Mouse (Mus musculus) limb, embryonic 15.5 days (tissue): ENCODE data around the gene Tnnc1. TPM values are rescaled to one million over a fixed set of nuclear protein-coding genes. Genes with fewer than 3 reads are reported as not detected.

Experiments used
- ATAC-seq: fragments of 200-750 bp; cut with Nextera tagmentation; 2 replicates; pipeline ENCODE4 v1.8.0; 2017; ENCODE audit warnings: low read depth, moderate TSS enrichment; ENCODE audit not compliant: insufficient number of reproducible peaks, low FRiP score, low TSS enrichment
- H3K27ac ChIP-seq: fragments of 300-500 bp; sonication (generic); 2 replicates; pipeline ENCODE4 v1.5.1; 2015; ENCODE audit warnings: moderate library complexity, mild to moderate bottlenecking, inconsistent platforms
- H3K27me3 ChIP-seq: fragments of 300-500 bp; sonication (generic); 2 replicates; pipeline ENCODE4 v1.6.1; 2015; ENCODE audit warnings: inconsistent platforms
- H3K36me3 ChIP-seq: fragments of 300-500 bp; sonication (generic); 2 replicates; pipeline ENCODE4 v1.6.1; 2015; ENCODE audit warnings: inconsistent platforms
- H3K4me1 ChIP-seq: fragments of 300-500 bp; sonication (generic); 2 replicates; pipeline ENCODE4 v1.6.1; 2015; ENCODE audit warnings: inconsistent platforms
- H3K4me2 ChIP-seq: fragments of 300-500 bp; sonication (generic); 2 replicates; pipeline ENCODE4 v1.6.1; 2015; ENCODE audit warnings: mild to moderate bottlenecking, inconsistent platforms
- H3K4me3 ChIP-seq: fragments of 300-500 bp; sonication (generic); 2 replicates; pipeline ENCODE4 v1.5.1; 2015; ENCODE audit warnings: mild to moderate bottlenecking, inconsistent platforms
- H3K9ac ChIP-seq: fragments of 300-500 bp; sonication (generic); 2 replicates; pipeline ENCODE4 v1.6.1; 2015; ENCODE audit warnings: inconsistent platforms
- H3K9me3 ChIP-seq: fragments of 300-500 bp; sonication (generic); 2 replicates; pipeline ENCODE4 v1.6.1; 2016; ENCODE audit warnings: inconsistent platforms
- WGBS: fragments of 180-500 bp; shearing (Covaris S2); methylation state at CpG from one replicate; pipeline ENCODE4 v1.1.7; 2015; 5-methylcytosine and 5-hydroxymethylcytosine counted together
- polyA plus RNA-seq: library from polyadenylated mRNA; unstranded; fragments of >200 nt; fragmentation: Nextera tagmentation; extraction: Ambion mirVana; gene quantifications from 2 replicates; pipeline ENCODE4 v1.2.1, GENCODE M21; 2015

Gene Tnnc1
- polyA plus RNA-seq, 1 experiment from 2014 or later, result 276 TPM

- 86% methylated on average over 4 of the region's 4 CpGs for WGBS
Observed at GRCm38 (mm10) chr14:31186656-31187055, 21.5 kb upstream of the Tnnc1 start.

GRCm38 (mm10) chr14:31188771-31189181, 19.3 kb upstream of the Tnnc1 start:
- WGBS, result 79% methylated on average over 6 of the region's 6 CpGs
- peak overlapping the region; percentile 22; the same call in 1 of the 2 replicates for H3K27ac ChIP-seq
- ATAC-seq, result no peak

More at GRCm38 (mm10) chr14:31186656-31187055, 21.5 kb upstream of the Tnnc1 start:
- H3K27ac ChIP-seq, result no peak overlapping the region; the same call in 1 of the 2 replicates
- no peak for ATAC-seq
- H3K9ac ChIP-seq, result no peak overlapping the region
- H3K4me2 ChIP-seq, result no peak overlapping the region
- H3K4me3 ChIP-seq, result no peak overlapping the region
- no peaks in the 10 kb centered on the region for H3K27me3 ChIP-seq
- peaks cover 100% of the 10 kb centered on the region for H3K36me3 ChIP-seq
- H3K4me1 ChIP-seq, result no peaks in the 10 kb centered on the region
- no peaks in the 10 kb centered on the region for H3K9me3 ChIP-seq

GRCm38 (mm10) chr14:31189348-31189747, 18.8 kb upstream of the Tnnc1 start:
- ATAC-seq, result no peak
- WGBS, result 83% methylated on average over 3 of the region's 3 CpGs
- peak overlapping the region; percentile 22; the same call in 1 of the 2 replicates for H3K27ac ChIP-seq

More at GRCm38 (mm10) chr14:31188771-31189181, 19.3 kb upstream of the Tnnc1 start:
- Histone ChIP-seq H3K9me3 (no peaks in the 10 kb centered on the region), H3K27me3 (no peaks in the 10 kb centered on the region), H3K4me3 (no peak overlapping the region), H3K36me3 (peaks cover 100% of the 10 kb centered on the region), H3K9ac (no peak overlapping the region), H3K4me1 (no peaks in the 10 kb centered on the region), H3K4me2 (no peak overlapping the region)

GRCm38 (mm10) chr14:31191936-31192335, 16.2 kb upstream of the Tnnc1 start:
- ATAC-seq, result no peak
- Histone ChIP-seq H3K4me2 (no peak overlapping the region), H3K9ac (no peak overlapping the region), H3K27ac (no peak overlapping the region), H3K4me1 (0 out of 2 replicates have a peak, but pooled peaks cover 6% of the 10 kb centered on the region), H3K9me3 (no peaks in the 10 kb centered on the region), H3K36me3 (peaks cover 95% of the 10 kb centered on the region), H3K4me3 (no peak overlapping the region), H3K27me3 (no peaks in the 10 kb centered on the region)
- WGBS, result 61% methylated on average over 2 of the region's 2 CpGs

More at GRCm38 (mm10) chr14:31189348-31189747, 18.8 kb upstream of the Tnnc1 start:
- Histone ChIP-seq H3K27me3 (no peaks in the 10 kb centered on the region), H3K9me3 (no peaks in the 10 kb centered on the region), H3K4me1 (no peaks in the 10 kb centered on the region), H3K4me3 (no peak overlapping the region), H3K9ac (no peak overlapping the region), H3K36me3 (peaks cover 99% of the 10 kb centered on the region), H3K4me2 (no peak overlapping the region)

- Histone ChIP-seq H3K36me3 (peaks cover 86% of the 10 kb centered on the region), H3K9ac (no peak overlapping the region), H3K27ac (no peak overlapping the region)
Observed at GRCm38 (mm10) chr14:31193791-31194190, 14.3 kb upstream of the Tnnc1 start.

GRCm38 (mm10) chr14:31194441-31194840, 13.7 kb upstream of the Tnnc1 start:
- H3K27ac ChIP-seq, result no peak overlapping the region
- H3K4me2 ChIP-seq, result no peak overlapping the region
- ATAC-seq, result no peak
- H3K27me3 ChIP-seq, result no peaks in the 10 kb centered on the region
- 90% methylated on average over 2 of the region's 2 CpGs for WGBS
- H3K4me3 ChIP-seq, result no peak overlapping the region
- H3K9ac ChIP-seq, result no peak overlapping the region
- H3K4me1 ChIP-seq, result 0 out of 2 replicates have a peak, but pooled peaks cover 6% of the 10 kb centered on the region
- H3K9me3 ChIP-seq, result no peaks in the 10 kb centered on the region
- peaks cover 86% of the 10 kb centered on the region for H3K36me3 ChIP-seq

More at GRCm38 (mm10) chr14:31193791-31194190, 14.3 kb upstream of the Tnnc1 start:
- Histone ChIP-seq H3K4me1 (0 out of 2 replicates have a peak, but pooled peaks cover 6% of the 10 kb centered on the region), H3K4me2 (no peak overlapping the region), H3K4me3 (no peak overlapping the region), H3K27me3 (no peaks in the 10 kb centered on the region), H3K9me3 (no peaks in the 10 kb centered on the region)
- no peak for ATAC-seq
- WGBS, result 81% methylated on average over 7 of the region's 7 CpGs

- Histone ChIP-seq H3K4me3 (no peak overlapping the region), H3K9ac (no peak overlapping the region), H3K4me1 (0 out of 2 replicates have a peak, but pooled peaks cover 6% of the 10 kb centered on the region), H3K27ac (peak overlapping the region; percentile 9), H3K9me3 (no peaks in the 10 kb centered on the region), H3K4me2 (no peak overlapping the region), H3K27me3 (no peaks in the 10 kb centered on the region), H3K36me3 (peaks cover 86% of the 10 kb centered on the region)
- no peak for ATAC-seq
- WGBS, result 67% methylated on average over 14 of the region's 14 CpGs
Observed at GRCm38 (mm10) chr14:31194891-31195513, 13.1 kb upstream of the Tnnc1 start.

- H3K4me1 ChIP-seq, result peaks cover 10% of the 10 kb centered on the region; the same call in 1 of the 2 replicates
- no peak overlapping the region for H3K9ac ChIP-seq
- H3K4me2 ChIP-seq, result no peak overlapping the region
- ATAC-seq, result no peak
- H3K9me3 ChIP-seq, result no peaks in the 10 kb centered on the region
- 88% methylated on average over 4 of the region's 4 CpGs for WGBS
- H3K36me3 ChIP-seq, result peaks cover 86% of the 10 kb centered on the region
- H3K27me3 ChIP-seq, result no peaks in the 10 kb centered on the region
- H3K27ac ChIP-seq, result peak overlapping the region; percentile 9; the same call in 1 of the 2 replicates
- H3K4me3 ChIP-seq, result no peak overlapping the region
Observed at GRCm38 (mm10) chr14:31195521-31195920, 12.6 kb upstream of the Tnnc1 start.

- no peak for ATAC-seq
- peaks cover 86% of the 10 kb centered on the region for H3K36me3 ChIP-seq
- H3K27ac ChIP-seq, result no peak overlapping the region
Observed at GRCm38 (mm10) chr14:31195968-31196367, 12.1 kb upstream of the Tnnc1 start.

GRCm38 (mm10) chr14:31197547-31198516, 10.3 kb upstream of the Tnnc1 start:
- Histone ChIP-seq H3K4me3 (no peak overlapping the region), H3K4me1 (peaks cover 10% of the 10 kb centered on the region; the same call in 1 of the 2 replicates), H3K4me2 (no peak overlapping the region), H3K27me3 (no peaks in the 10 kb centered on the region), H3K27ac (peak overlapping the region; percentile 62; the same call in 1 of the 2 replicates), H3K9ac (no peak overlapping the region), H3K9me3 (no peaks in the 10 kb centered on the region), H3K36me3 (peaks cover 85% of the 10 kb centered on the region)
- no peak; the same call in 1 of the 2 replicates for ATAC-seq
- WGBS, result 62% methylated on average over 16 of the region's 16 CpGs

More at GRCm38 (mm10) chr14:31195968-31196367, 12.1 kb upstream of the Tnnc1 start:
- Histone ChIP-seq H3K9me3 (no peaks in the 10 kb centered on the region), H3K4me2 (no peak overlapping the region), H3K4me3 (no peak overlapping the region), H3K9ac (no peak overlapping the region), H3K4me1 (peaks cover 10% of the 10 kb centered on the region; the same call in 1 of the 2 replicates), H3K27me3 (no peaks in the 10 kb centered on the region)

GRCm38 (mm10) chr14:31199599-31199998, 8.5 kb upstream of the Tnnc1 start:
- no peak overlapping the region for H3K4me3 ChIP-seq
- 94% methylated on average over 7 of the region's 7 CpGs for WGBS
- H3K4me1 ChIP-seq, result peaks cover 15% of the 10 kb centered on the region
- no peaks in the 10 kb centered on the region for H3K27me3 ChIP-seq
- no peak overlapping the region for H3K4me2 ChIP-seq
- H3K9ac ChIP-seq, result no peak overlapping the region
- H3K27ac ChIP-seq, result no peak overlapping the region
- no peaks in the 10 kb centered on the region for H3K9me3 ChIP-seq
- peaks cover 86% of the 10 kb centered on the region for H3K36me3 ChIP-seq
- no peak for ATAC-seq
